Mouse (Mus musculus) stomach, postnatal 0 days (tissue): ENCODE data around the gene Phex.

Experiments
- CTCF ChIP-seq: IDR thresholded peaks from 2 replicates; pipeline ENCODE4 v1.5.1; 2016; ENCODE audit warnings: antibody characterized with exemption, low read depth, mild to moderate bottlenecking, moderate library complexity
- EP300 ChIP-seq: optimal IDR thresholded peaks from 2 replicates; pipeline ENCODE3; 2016; ENCODE audit warnings: antibody characterized with exemption

GRCm38 (mm10) chrX:157355521-157355920 lies 59.6 kb downstream of the Phex start:
- TF ChIP-seq CTCF (no peak), EP300 (no peak)
